Mouse (Mus musculus): ENCODE measurements at regions not wholly inside any gene's neighbourhood (a gene's known extent, or its start where the extent isn't known, plus 50 kb on each side); places are given as distances from the start of the nearest gene placed in this dataset.

- DNase-seq (ENCODE audit: low spot score in 2 of 2), result no peak
Measured at GRCm38 (mm10) chr11:64230071-64230470, 150.8 kb upstream of the Cox10 start.

- no peak for DNase-seq (ENCODE audit: low spot score in 2 of 2)
Measured at GRCm38 (mm10) chr11:64220888-64221287, 141.6 kb upstream of the Cox10 start.

GRCm38 (mm10) chr11:64217181-64217580 is 137.9 kb upstream of the Cox10 start:
- no peak for DNase-seq (ENCODE audit: low spot score in 2 of 2)

- no peak for DNase-seq (ENCODE audit: low spot score in 2 of 2)
Measured at GRCm38 (mm10) chr11:64210916-64211315, 131.6 kb upstream of the Cox10 start.

- DNase-seq (ENCODE audit: low spot score in 2 of 2), result no peak
Measured at GRCm38 (mm10) chr11:64208306-64208705, 129.0 kb upstream of the Cox10 start.

GRCm38 (mm10) chr11:64207358-64207864 is 128.1 kb upstream of the Cox10 start:
- no peak for DNase-seq (ENCODE audit: low spot score in 2 of 2)

DNA sequence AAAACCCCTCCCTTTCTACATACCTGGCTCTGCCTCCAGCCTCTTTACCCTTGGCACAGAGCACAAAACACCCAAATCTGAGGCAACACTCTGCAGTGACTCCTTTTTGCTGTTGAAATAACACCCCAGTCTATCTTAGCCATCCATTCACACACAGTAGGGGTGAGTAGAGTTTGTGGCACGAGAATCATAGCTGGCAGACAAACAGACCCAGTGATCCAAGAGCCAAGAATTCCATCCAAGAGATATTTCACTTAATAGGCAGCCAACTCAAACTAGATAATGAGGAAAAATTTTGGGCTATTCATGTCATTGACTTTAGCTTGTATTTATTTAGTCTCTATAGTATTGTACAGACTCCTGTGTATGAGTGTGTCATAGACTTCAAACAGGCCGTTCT is 126.9 kb upstream of the Cox10 start:
- no peak for DNase-seq (ENCODE audit: low spot score in 2 of 2)

DNA sequence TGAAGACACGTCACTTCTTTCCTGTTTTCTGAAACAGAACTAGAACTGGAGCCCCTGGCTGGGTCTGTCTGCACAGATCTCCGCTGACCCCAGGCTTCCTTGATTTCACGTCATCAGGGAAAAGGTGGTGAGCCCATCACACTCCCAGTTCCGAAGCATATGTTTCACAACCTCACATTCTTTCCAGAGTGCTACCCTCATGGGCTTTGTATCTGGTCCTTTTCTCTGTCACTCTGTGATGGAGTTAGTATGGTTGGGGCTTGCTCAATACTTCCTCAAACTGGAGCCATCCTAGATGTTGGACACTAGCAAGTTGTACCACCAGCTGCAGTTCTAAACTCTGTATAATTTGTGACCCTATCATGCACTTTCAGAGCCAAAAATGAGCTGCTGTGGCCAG is 125.8 kb upstream of the Cox10 start:
- DNase-seq (ENCODE audit: low spot score in 2 of 2), result no peak

DNA sequence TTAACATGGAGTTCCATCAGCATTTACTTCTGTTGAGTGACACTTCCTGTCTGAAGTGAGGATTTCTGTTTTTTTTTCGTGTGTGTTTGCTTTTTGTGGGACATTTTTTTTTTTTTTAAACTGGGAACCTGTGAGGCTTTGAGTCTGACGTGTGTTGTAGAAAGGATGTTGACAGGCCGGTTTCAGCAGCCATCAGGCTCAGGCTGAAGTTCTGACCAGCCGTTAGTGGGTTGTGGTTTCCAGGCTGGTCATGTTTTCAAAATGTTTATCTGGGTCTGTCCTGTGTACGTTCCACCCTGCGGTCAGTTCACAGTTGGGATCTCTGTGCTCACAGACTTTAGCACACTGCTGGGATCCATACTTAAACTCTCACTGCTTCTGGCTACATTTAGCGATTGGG is 125.0 kb upstream of the Cox10 start:
- DNase-seq (ENCODE audit: low spot score in 2 of 2), result no peak

- DNase-seq (ENCODE audit: low spot score in 2 of 2), result no peak
Measured at GRCm38 (mm10) chr11:64200874-64201273, 121.6 kb upstream of the Cox10 start.

- no peak for DNase-seq (ENCODE audit: low spot score in 2 of 2)
Measured at GRCm38 (mm10) chr11:64195272-64195671, 116.0 kb upstream of the Cox10 start.

- DNase-seq (ENCODE audit: low spot score in 2 of 2), result no peak
Measured at GRCm38 (mm10) chr11:64188701-64189100, 109.4 kb upstream of the Cox10 start.

- DNase-seq (ENCODE audit: low spot score in 2 of 2), result no peak
Measured at GRCm38 (mm10) chr11:64187488-64188444, 108.5 kb upstream of the Cox10 start.

DNA sequence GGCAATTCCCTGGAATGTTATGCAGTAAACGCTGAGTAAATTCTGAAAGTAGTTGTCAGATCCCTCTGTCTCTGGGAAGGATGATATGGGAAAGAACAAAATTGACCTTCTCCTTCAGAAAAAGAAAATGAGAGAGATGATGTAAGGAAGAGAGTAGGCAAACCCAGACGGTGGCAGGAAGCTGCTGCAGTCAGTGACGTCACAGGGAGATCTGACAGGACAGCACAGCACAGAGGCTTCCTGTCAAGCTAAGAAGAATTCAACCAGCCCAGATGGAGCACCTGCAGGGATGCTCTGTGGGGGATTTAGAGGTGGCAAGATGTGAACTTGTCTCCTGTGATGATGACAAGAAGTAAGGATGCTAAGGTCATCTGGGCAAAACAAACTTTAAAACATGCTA is 107.7 kb upstream of the Cox10 start:
- no peak for DNase-seq (ENCODE audit: low spot score in 2 of 2)

GRCm38 (mm10) chr11:64186590-64186989 is 107.3 kb upstream of the Cox10 start:
- no peak for DNase-seq (ENCODE audit: low spot score in 2 of 2)

DNA sequence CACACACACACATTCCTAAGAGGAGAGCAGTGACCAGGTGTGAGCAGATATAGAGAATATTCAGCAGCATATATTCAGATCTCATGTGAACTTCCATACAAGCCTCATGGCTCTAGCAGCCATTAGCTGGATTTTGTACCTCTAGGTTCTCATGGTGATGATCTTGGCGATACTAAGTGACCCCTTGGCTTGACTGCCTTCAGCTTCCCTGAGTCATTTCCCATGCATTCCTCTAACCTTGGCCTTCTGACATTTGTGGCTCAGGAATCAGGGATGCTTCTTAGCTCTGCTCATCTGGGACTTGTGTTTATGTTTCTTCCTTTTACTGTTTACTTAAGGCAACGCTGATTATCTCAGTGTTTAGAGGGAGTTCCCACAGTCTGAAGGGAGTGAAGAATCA is 100.8 kb upstream of the Cox10 start:
- DNase-seq (ENCODE audit: low spot score in 2 of 2), result no peak

DNA sequence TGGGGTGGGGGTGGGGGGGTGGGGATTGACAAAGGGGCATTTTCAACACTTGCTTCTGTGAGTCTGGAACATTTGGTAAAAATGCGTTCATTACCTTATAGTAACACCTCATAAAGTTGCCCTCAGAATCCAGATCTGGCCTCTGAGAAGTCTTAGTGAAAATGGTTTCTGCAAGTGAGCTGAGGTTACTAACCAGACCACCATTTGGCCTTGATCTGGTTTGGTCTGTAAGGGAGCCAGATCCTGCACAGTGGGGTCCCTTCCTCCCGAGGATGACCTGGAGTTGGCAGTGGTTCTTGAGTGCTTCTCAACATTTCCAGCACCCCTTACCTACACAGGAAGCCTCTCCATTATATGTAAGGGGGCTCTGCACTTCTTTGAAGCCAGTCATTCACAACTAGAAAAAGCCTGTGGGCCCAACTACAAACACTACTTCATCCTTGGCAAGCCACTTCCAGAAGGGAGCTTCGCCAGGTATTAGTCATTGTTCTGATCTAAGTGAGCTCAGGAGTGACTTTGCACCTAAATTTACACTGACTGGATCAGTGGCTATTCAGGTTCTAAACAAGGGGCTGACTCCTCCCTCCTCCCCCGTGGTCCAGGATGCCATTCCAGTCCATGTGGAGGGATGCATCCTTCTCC is 94.3 kb upstream of the Cox10 start:
- no peak for DNase-seq (ENCODE audit: low spot score in 2 of 2)

- DNase-seq (ENCODE audit: low spot score in 2 of 2), result no peak
Measured at GRCm38 (mm10) chr11:64172926-64173325, 93.7 kb upstream of the Cox10 start.

GRCm38 (mm10) chr11:64168626-64169025 is 89.4 kb upstream of the Cox10 start:
- DNase-seq (ENCODE audit: low spot score in 2 of 2), result peak in 1 of 2 experiments; percentile 6

- no peak for DNase-seq (ENCODE audit: low spot score in 2 of 2)
Measured at GRCm38 (mm10) chr11:64164796-64165195, 85.5 kb upstream of the Cox10 start.

DNA sequence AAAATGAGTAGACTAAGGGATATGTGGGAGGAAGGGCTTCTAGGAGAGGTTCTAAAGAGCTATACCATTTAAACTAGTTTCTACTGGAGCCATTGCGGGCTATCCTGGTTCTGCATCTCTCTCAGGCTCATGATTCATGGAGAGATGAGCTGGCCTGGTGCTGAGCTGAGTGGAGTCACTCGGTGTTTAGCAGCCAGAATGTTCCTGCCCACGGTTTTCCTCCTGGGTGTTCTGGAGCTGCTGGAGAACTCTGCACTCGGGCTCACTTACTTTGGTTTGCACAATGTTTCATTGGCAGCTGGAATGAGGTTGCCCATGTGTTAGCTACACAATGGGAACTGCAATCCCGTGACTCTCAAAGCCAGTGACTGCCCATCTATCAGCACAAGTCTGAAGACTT is 79.0 kb upstream of the Cox10 start:
- no peak for DNase-seq (ENCODE audit: low spot score in 2 of 2)

DNA sequence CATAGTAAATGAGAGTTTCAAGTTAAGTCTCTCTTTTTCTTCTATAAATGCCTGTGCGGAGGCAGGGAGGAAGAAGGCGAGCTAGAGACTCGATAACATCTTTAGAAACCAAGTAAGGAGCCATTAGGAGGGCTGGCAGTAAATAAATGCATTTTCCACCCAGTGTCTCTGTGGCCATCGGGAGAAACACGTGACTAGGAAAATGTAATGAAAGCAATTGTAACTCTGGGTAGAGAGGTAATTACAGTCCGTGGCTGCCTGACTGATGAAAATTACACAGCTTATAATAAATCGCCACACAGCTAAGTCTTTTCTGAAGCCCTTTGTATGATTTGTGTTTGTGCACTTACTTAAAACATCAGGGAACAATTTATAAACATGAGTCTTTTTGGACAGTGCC is 77.4 kb upstream of the Cox10 start:
- DNase-seq (ENCODE audit: low spot score in 2 of 2), result no peak

- DNase-seq (ENCODE audit: low spot score in 2 of 2), result no peak
Measured at GRCm38 (mm10) chr11:64139483-64139882, 60.2 kb upstream of the Cox10 start.

All from urinary bladder, adult 18-20 months (tissue).